Mouse (Mus musculus) gastrocnemius, postnatal 25 days (tissue): ENCODE results near the gene Gm20388. TPM values are rescaled to one million over a fixed set of nuclear protein-coding genes. Genes with fewer than 3 reads are reported as not detected.

ENCODE experiments used
- DNase-seq: peaks from one replicate; pipeline ENCODE4 v3.0.0; 2022
- total RNA-seq, 2 experiments: library from RNA; stranded (reverse); gene quantifications; 1 replicate in 1 of 2; 2 replicates in 1 of 2; pipeline ENCODE4 v1.2.3; 2021

Gene Gm20388
- total RNA-seq, 2 experiments from 2014 or later: 6.7 TPM; not detected in 1

GRCm38 (mm10) chr8:120371725-120372457 lies 461.2 kb downstream of the Gm20388 start:
- DNase-seq: no peak

GRCm38 (mm10) chr8:120372684-120373083 lies 462.0 kb downstream of the Gm20388 start:
- no peak for DNase-seq

- DNase-seq: no peak
Observed at GRCm38 (mm10) chr8:120373621-120374020, 463.0 kb downstream of the Gm20388 start.

GRCm38 (mm10) chr8:120374070-120374469 lies 463.4 kb downstream of the Gm20388 start:
- no peak for DNase-seq

GRCm38 (mm10) chr8:120374514-120374913 lies 463.9 kb downstream of the Gm20388 start:
- peak; percentile 60 for DNase-seq

GRCm38 (mm10) chr8:120375170-120375569 lies 464.5 kb downstream of the Gm20388 start:
- no peak for DNase-seq

GRCm38 (mm10) chr8:120376215-120376614 lies 465.6 kb downstream of the Gm20388 start:
- DNase-seq: no peak

- DNase-seq: no peak
Observed at GRCm38 (mm10) chr8:120376847-120377802, 466.5 kb downstream of the Gm20388 start.

- DNase-seq: no peak
Observed at GRCm38 (mm10) chr8:120377803-120378189, 467.2 kb downstream of the Gm20388 start.

- peak; percentile 83 for DNase-seq
Observed at GRCm38 (mm10) chr8:120378306-120378705, 467.7 kb downstream of the Gm20388 start.

- no peak for DNase-seq
Observed at GRCm38 (mm10) chr8:120379015-120379414, 468.4 kb downstream of the Gm20388 start.

- DNase-seq: no peak
Observed at GRCm38 (mm10) chr8:120381865-120382264, 471.2 kb downstream of the Gm20388 start.

- peak; percentile 92 for DNase-seq
Observed at GRCm38 (mm10) chr8:120382436-120383203, 472.0 kb downstream of the Gm20388 start.

GRCm38 (mm10) chr8:120383204-120383560 lies 472.5 kb downstream of the Gm20388 start:
- DNase-seq: peak; percentile 27

GRCm38 (mm10) chr8:120383713-120384112 lies 473.1 kb downstream of the Gm20388 start:
- no peak for DNase-seq

GRCm38 (mm10) chr8:120384745-120385144 lies 474.1 kb downstream of the Gm20388 start:
- DNase-seq: no peak

GRCm38 (mm10) chr8:120388246-120388645 lies 477.6 kb downstream of the Gm20388 start:
- DNase-seq: no peak

- no peak for DNase-seq
Observed at GRCm38 (mm10) chr8:120390598-120390997, 480.0 kb downstream of the Gm20388 start.

GRCm38 (mm10) chr8:120391856-120392255 lies 481.2 kb downstream of the Gm20388 start:
- DNase-seq: no peak

GRCm38 (mm10) chr8:120393085-120393484 lies 482.4 kb downstream of the Gm20388 start:
- no peak for DNase-seq

- DNase-seq: peak; percentile 71
Observed at GRCm38 (mm10) chr8:120393871-120394275, 483.2 kb downstream of the Gm20388 start.

- no peak for DNase-seq
Observed at GRCm38 (mm10) chr8:120395892-120396291, 485.3 kb downstream of the Gm20388 start.
